Mouse (Mus musculus) liver, embryonic 14.5 days (tissue): ENCODE data around the gene Lmna.

ENCODE experiments used
- CTCF ChIP-seq: IDR thresholded peaks from 2 replicates; pipeline ENCODE4 v1.5.1; 2016; ENCODE audit warnings: antibody characterized with exemption, low read depth, control low read depth
- EP300 ChIP-seq: IDR thresholded peaks from 2 replicates; pipeline ENCODE4 v1.6.1; 2016; ENCODE audit warnings: antibody characterized with exemption, low read depth

GRCm38 (mm10) chr3:88486043-88486442, 23.7 kb downstream of the Lmna start:
- TF ChIP-seq CTCF (no peak), EP300 (no peak)
